Mouse (Mus musculus) hindbrain, embryonic 14.5 days (tissue): ENCODE data around the gene Gm11232. TPM values are rescaled to one million over a fixed set of nuclear protein-coding genes. Genes with fewer than 3 reads are reported as not detected.

Source experiments
- ATAC-seq: fragments of 200-750 bp; cut with Nextera tagmentation; 2 replicates; pipeline ENCODE4 v1.8.0; 2017; ENCODE audit warnings: moderate number of reproducible peaks, mild to moderate bottlenecking, moderate TSS enrichment, moderate library complexity; ENCODE audit not compliant: low FRiP score
- DNase-seq: peaks from one replicate; pipeline ENCODE4 v3.0.0-alpha.2; 2015; ENCODE audit warnings: low spot score
- H3K27ac ChIP-seq: fragments of 300-500 bp; sonication (generic); 2 replicates; pipeline ENCODE4 v1.5.1; 2014; ENCODE audit warnings: mild to moderate bottlenecking, moderate library complexity
- H3K27me3 ChIP-seq: fragments of 300-500 bp; sonication (generic); 2 replicates; pipeline ENCODE4 v1.6.1; 2014; ENCODE audit warnings: mild to moderate bottlenecking, low read length, mixed read lengths; ENCODE audit not compliant: control insufficient read depth, insufficient read depth
- H3K36me3 ChIP-seq: fragments of 300-500 bp; sonication (generic); replicated peaks from 2 replicates; pipeline ENCODE4 v1.6.1; 2014; ENCODE audit not compliant: control insufficient read depth, insufficient read depth
- H3K4me1 ChIP-seq: fragments of 300-500 bp; sonication (generic); replicated peaks from 2 replicates; pipeline ENCODE4 v1.6.1; 2014; ENCODE audit warnings: antibody characterized with exemption, low read length, mixed read lengths; ENCODE audit not compliant: control insufficient read depth, insufficient read depth
- H3K4me2 ChIP-seq: fragments of 300-500 bp; sonication (generic); replicated peaks from 2 replicates; pipeline ENCODE4 v1.6.1; 2014; ENCODE audit warnings: mild to moderate bottlenecking, moderate library complexity
- H3K4me3 ChIP-seq: fragments of 300-500 bp; sonication (generic); replicated peaks from 2 replicates; pipeline ENCODE4 v1.5.1; 2014; ENCODE audit warnings: mild to moderate bottlenecking, low read length
- H3K9ac ChIP-seq: fragments of 300-500 bp; sonication (generic); 2 replicates; pipeline ENCODE4 v1.6.1; 2014
- H3K9me3 ChIP-seq: fragments of 300-500 bp; sonication (generic); 2 replicates; pipeline ENCODE4 v1.6.1; 2016; ENCODE audit warnings: low read length; ENCODE audit not compliant: control insufficient read depth
- WGBS: fragments of 180-500 bp; shearing (Covaris S2); extraction: QIAGEN DNeasy Blood & Tissue Kit; methylation state at CpG from one replicate; pipeline ENCODE4 v1.1.7; 2014; 5-methylcytosine and 5-hydroxymethylcytosine counted together
- polyA plus RNA-seq: library from polyadenylated mRNA; unstranded; fragments of >200 nt; fragmentation: Nextera tagmentation; extraction: Ambion mirVana; gene quantifications from 2 replicates; pipeline ENCODE4 v1.2.1, GENCODE M21; 2014

Gene Gm11232
- polyA plus RNA-seq, 1 experiment from 2014 or later, result not detected

DNA sequence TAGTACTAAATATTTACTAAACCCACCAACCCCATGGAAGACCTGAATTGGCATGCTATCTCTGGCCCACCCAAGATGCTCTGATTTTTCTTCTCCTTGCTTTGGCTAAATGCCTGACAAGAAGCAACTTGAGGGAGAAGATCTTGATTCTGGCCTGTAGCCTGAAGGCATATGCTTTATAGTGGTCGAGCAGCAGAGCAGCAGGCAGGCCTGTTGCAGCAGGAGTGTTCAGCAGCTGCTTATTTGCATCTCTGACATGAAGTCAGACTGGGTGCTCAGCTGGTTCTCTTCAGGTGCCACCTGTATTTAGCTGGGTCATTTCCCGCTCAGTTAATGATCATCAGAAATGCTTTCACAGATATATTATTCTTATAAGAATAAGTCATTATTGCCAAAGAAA is 30.2 kb downstream of the Gm11232 start:
- H3K4me1 ChIP-seq, result no peaks in the 10 kb centered on the region
- H3K9ac ChIP-seq, result no peak overlapping the region
- H3K27ac ChIP-seq, result no peak overlapping the region
- ATAC-seq (no peak; the same call in 1 of the 2 replicates), DNase-seq (no peak)
- no peaks in the 10 kb centered on the region for H3K9me3 ChIP-seq
- no peaks in the 10 kb centered on the region for H3K36me3 ChIP-seq
- H3K4me3 ChIP-seq, result no peak overlapping the region
- no peak overlapping the region for H3K4me2 ChIP-seq
- no peaks in the 10 kb centered on the region for H3K27me3 ChIP-seq
- 33% methylated on average over 2 of the region's 2 CpGs for WGBS

DNA sequence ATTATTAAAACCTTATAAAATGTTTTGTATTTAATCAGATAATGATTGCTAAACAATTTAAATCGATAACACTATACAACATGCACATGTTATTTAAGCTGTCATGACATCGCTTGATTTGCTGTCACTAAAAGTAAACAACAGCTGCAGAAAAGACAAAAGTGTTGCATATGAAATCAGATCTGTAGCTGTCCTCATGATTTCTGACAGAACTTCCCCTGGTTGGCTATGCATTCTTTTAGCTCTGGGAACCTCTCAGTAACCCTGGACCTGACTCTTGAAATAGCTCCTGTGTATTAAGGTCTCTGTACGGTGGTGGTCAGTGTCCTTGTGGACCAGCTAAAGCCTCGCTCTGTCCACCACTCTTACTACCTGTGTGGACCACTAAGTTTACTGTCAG is 30.7 kb downstream of the Gm11232 start:
- ATAC-seq (no peak), DNase-seq (no peak)
- Histone ChIP-seq H3K4me2 (no peak overlapping the region), H3K36me3 (no peaks in the 10 kb centered on the region), H3K9me3 (no peaks in the 10 kb centered on the region), H3K4me1 (no peaks in the 10 kb centered on the region), H3K27me3 (no peaks in the 10 kb centered on the region), H3K27ac (no peak overlapping the region), H3K9ac (no peak overlapping the region), H3K4me3 (no peak overlapping the region)
- WGBS, result 83% methylated on average over 4 of the region's 4 CpGs

GRCm38 (mm10) chr4:71725889-71726288 is 31.9 kb downstream of the Gm11232 start:
- Histone ChIP-seq H3K9me3 (no peaks in the 10 kb centered on the region), H3K9ac (no peak overlapping the region), H3K36me3 (no peaks in the 10 kb centered on the region), H3K4me3 (no peak overlapping the region), H3K4me1 (no peaks in the 10 kb centered on the region), H3K4me2 (no peak overlapping the region), H3K27me3 (no peaks in the 10 kb centered on the region), H3K27ac (no peak overlapping the region)
- WGBS, result 71% methylated on average over 2 of the region's 2 CpGs
- no peak for DNase-seq
- no peak for ATAC-seq
